Comparison of ENCODE assay signal across 9 mouse cellular contexts in the genomic region with DNA sequence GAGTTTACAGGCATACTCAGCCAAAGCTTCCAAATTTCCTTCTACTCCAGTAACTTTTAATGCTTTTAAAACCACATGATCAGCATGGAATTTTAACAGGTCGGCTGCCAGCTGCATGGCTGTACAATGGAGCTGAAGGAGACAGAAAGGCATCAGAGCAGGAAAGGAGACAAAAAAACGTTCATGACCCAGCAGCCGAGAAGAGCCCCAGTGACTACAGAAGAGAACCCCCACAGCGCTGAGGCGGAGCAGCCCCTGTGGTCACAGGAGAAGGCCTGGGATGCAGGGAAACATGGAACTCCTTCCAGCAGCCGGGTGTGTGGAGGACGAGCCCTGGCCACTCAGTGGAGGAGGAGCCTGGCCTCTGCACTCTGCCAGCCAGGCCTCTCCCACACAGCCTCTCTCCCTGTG. TPM values are rescaled to one million over a fixed set of nuclear protein-coding genes. Genes with fewer than 3 reads are reported as not detected.
DNase-seq lines count a peak whose midpoint lies in the region; ATAC-seq and TF ChIP-seq lines count a peak whose summit lies in the region.
"Had no signal": no experiment of that assay in that cellular context is flagged by ENCODE, and none has a peak within 500 bp of the region (broad histone marks: within the 10 kb centered on the region; RNA-seq: fewer than 3 reads in every experiment).

No protein-coding gene starts in this region.

- WGBS in forebrain, embryonic 10.5 days: 63% methylated on average over 7 of the region's 7 CpGs
- 33% methylated on average over 7 of the region's 7 CpGs for WGBS in limb, embryonic 14.5 days
- WGBS in liver, postnatal 0 days (ENCODE audit: insufficient replicate concordance): 80% methylated on average over 7 of the region's 7 CpGs

- H3K4me3 ChIP-seq in left cerebral cortex, adult 2 months: no peak overlapping the region
- H3K4me3 ChIP-seq in forebrain, embryonic 10.5 days: no peak overlapping the region
- no peak overlapping the region for H3K4me3 ChIP-seq in limb, embryonic 14.5 days (replicated peaks; ENCODE audit: low read length)
- no peak overlapping the region for H3K4me3 ChIP-seq in liver, postnatal 0 days (ENCODE audit: low read depth, low read length)

- H3K9me3 ChIP-seq in forebrain, embryonic 10.5 days: no peaks in the 10 kb centered on the region
- no peaks in the 10 kb centered on the region for H3K9me3 ChIP-seq in limb, embryonic 14.5 days (ENCODE audit: control insufficient read depth, low read length)
- no peaks in the 10 kb centered on the region for H3K9me3 ChIP-seq in liver, postnatal 0 days (ENCODE audit: low read length)

- H3K4me2 ChIP-seq in limb, embryonic 14.5 days (replicated peaks; ENCODE audit: low read depth, low read length, severe bottlenecking): peak overlapping the region; percentile 20
- H3K4me2 ChIP-seq in liver, postnatal 0 days (ENCODE audit: low read depth, low read length): no peak overlapping the region

- intact Hi-C loops in left cerebral cortex, adult 2 months (cut with DNase I): no loop called here
- intact Hi-C loops in heart, postnatal 25 days (cut with DNase I): no loop called here

- H3K36me3 ChIP-seq in forebrain, embryonic 10.5 days (replicated peaks): peaks cover 73% of the 10 kb centered on the region
- peaks cover 30% of the 10 kb centered on the region for H3K36me3 ChIP-seq in limb, embryonic 14.5 days (ENCODE audit: control insufficient read depth, insufficient read depth, low read length)
- H3K36me3 ChIP-seq in liver, postnatal 0 days (replicated peaks; ENCODE audit: insufficient read depth, low read length): 0 out of 2 replicates have a peak, but pooled peaks cover 5% of the 10 kb centered on the region

- ATAC-seq in limb, embryonic 14.5 days (ENCODE audit: low FRiP score, low read depth): peak; percentile 79
- no peak for ATAC-seq in liver, postnatal 0 days

- H3K27me3 ChIP-seq in forebrain, embryonic 10.5 days (ENCODE audit: poor library complexity, severe bottlenecking): no peaks in the 10 kb centered on the region
- no peaks in the 10 kb centered on the region for H3K27me3 ChIP-seq in limb, embryonic 14.5 days (ENCODE audit: control insufficient read depth, insufficient read depth, low read length)
- H3K27me3 ChIP-seq in liver, postnatal 0 days (ENCODE audit: insufficient read depth, low read length): no peaks in the 10 kb centered on the region

- peaks cover 10% of the 10 kb centered on the region for H3K4me1 ChIP-seq in forebrain, embryonic 10.5 days
- peaks cover 11% of the 10 kb centered on the region; the same call in 1 of the 2 replicates for H3K4me1 ChIP-seq in limb, embryonic 14.5 days (ENCODE audit: control insufficient read depth, insufficient read depth, low read length)
- H3K4me1 ChIP-seq in liver, postnatal 0 days (ENCODE audit: insufficient read depth): no peaks in the 10 kb centered on the region

- TF ChIP-seq EP300 in liver, postnatal 0 days (IDR thresholded peaks at IDR 0.05; ENCODE audit: low read depth): no peak

- peak overlapping the region; percentile 40; the same call in 1 of the 2 replicates for H3K27ac ChIP-seq in left cerebral cortex, adult 2 months
- H3K27ac ChIP-seq in forebrain, embryonic 10.5 days: peak overlapping the region; percentile 75
- peak overlapping the region; percentile 52 for H3K27ac ChIP-seq in limb, embryonic 14.5 days (replicated peaks; ENCODE audit: low read depth, low read length)
- no peak overlapping the region for H3K27ac ChIP-seq in liver, postnatal 0 days (ENCODE audit: low read depth)
- H3K27ac ChIP-seq: macrophage had no signal

- TF ChIP-seq POLR2A in limb, embryonic 14.5 days (IDR thresholded peaks at IDR 0.05; ENCODE audit: borderline replicate concordance, extremely low read depth, insufficient read depth, insufficient read length): no peak

- H3K9ac ChIP-seq in limb, embryonic 14.5 days (ENCODE audit: low read depth, low read length, severe bottlenecking): no peak overlapping the region
- no peak overlapping the region for H3K9ac ChIP-seq in liver, postnatal 0 days (replicated peaks)

- DNase-seq in left cerebral cortex, adult 2 months (ENCODE audit: extremely low spot score in 1 of 2, low spot score in 2 of 2): peak in 1 of 2 experiments; percentile 37
- DNase-seq in left cerebral cortex, adult 18-20 months (ENCODE audit: low spot score in 2 of 2): no peak
- DNase-seq in forebrain, embryonic 10.5 days (ENCODE audit: extremely low spot score, low spot score): no peak
- DNase-seq in heart, postnatal 25 days (ENCODE audit: low spot score): peak; percentile 34
- DNase-seq in limb, embryonic 14.5 days (ENCODE audit: low spot score): peak; percentile 71
- no peak for DNase-seq in liver, postnatal 0 days
- DNase-seq in frontal cortex, postnatal 25 days (ENCODE audit: low spot score in 2 of 2): no peak
- DNase-seq in B cell, adult 2 months: no peak

- no peak for TF ChIP-seq CTCF in left cerebral cortex, adult 2 months (IDR thresholded peaks at IDR 0.05)
- no peak for TF ChIP-seq CTCF in liver, postnatal 0 days (IDR thresholded peaks at IDR 0.05; ENCODE audit: low read depth)

RNA-seq across cellular contexts. Expression of a gene that starts 27.4 kb away (rescaled TPM):
- total RNA-seq in left cerebral cortex, adult 2 months (2021): 10 to 100 TPM; 17.5 to 18.1 TPM
- total RNA-seq in left cerebral cortex, adult 18-20 months (2021): 10 to 100 TPM; 17.0 to 17.4 TPM
- 25.9 and 27.7 TPM in 2 replicates for polyA plus RNA-seq in forebrain, embryonic 10.5 days (2016; fragmentation: Nextera tagmentation; extraction: Ambion mirVana)
- total RNA-seq in heart, postnatal 25 days (2021): 1 to 10 TPM; 2.2 TPM
- polyA plus RNA-seq in limb, embryonic 14.5 days (2012; rRNA removed): 12.7 and 13.7 TPM in 2 replicates
- polyA plus RNA-seq in limb, embryonic 14.5 days (2014; fragmentation: Nextera tagmentation; extraction: Ambion mirVana): 18.5 and 19.4 TPM in 2 replicates
- 1.6 and 2.2 TPM in 2 replicates for polyA plus RNA-seq in liver, postnatal 0 days (2015; fragmentation: Nextera tagmentation; extraction: Ambion mirVana)

RNA-seq across cellular contexts. Expression of a gene that starts 27.4 kb away (rescaled TPM):
- 10 to 100 TPM; 54.3 to 63.2 TPM for total RNA-seq in left cerebral cortex, adult 2 months (2021)
- total RNA-seq in left cerebral cortex, adult 18-20 months (2021): 10 to 100 TPM; 62.6 to 66.6 TPM
- 94.5 and 96.6 TPM in 2 replicates for polyA plus RNA-seq in forebrain, embryonic 10.5 days (2016; fragmentation: Nextera tagmentation; extraction: Ambion mirVana)
- total RNA-seq in heart, postnatal 25 days (2021): 10 to 100 TPM; 15.8 to 23.0 TPM
- polyA plus RNA-seq in limb, embryonic 14.5 days (2012; rRNA removed): 60.8 and 65.1 TPM in 2 replicates
- polyA plus RNA-seq in limb, embryonic 14.5 days (2014; fragmentation: Nextera tagmentation; extraction: Ambion mirVana): 72.3 and 84.0 TPM in 2 replicates
- polyA plus RNA-seq in liver, postnatal 0 days (2015; fragmentation: Nextera tagmentation; extraction: Ambion mirVana): 7.3 and 8.1 TPM in 2 replicates

RNA-seq across cellular contexts. Expression of a gene that starts 35.5 kb away (rescaled TPM):
- total RNA-seq in left cerebral cortex, adult 2 months (2021): 10 to 100 TPM; 19.9 to 20.2 TPM
- 10 to 100 TPM; 17.9 to 18.1 TPM for total RNA-seq in left cerebral cortex, adult 18-20 months (2021)
- 40.5 and 41.1 TPM in 2 replicates for polyA plus RNA-seq in forebrain, embryonic 10.5 days (2016; fragmentation: Nextera tagmentation; extraction: Ambion mirVana)
- 10 to 100 TPM; 24.1 to 25.1 TPM for total RNA-seq in heart, postnatal 25 days (2021)
- polyA plus RNA-seq in limb, embryonic 14.5 days (2012; rRNA removed): 21.0 and 25.8 TPM in 2 replicates
- 28.4 and 29.5 TPM in 2 replicates for polyA plus RNA-seq in limb, embryonic 14.5 days (2014; fragmentation: Nextera tagmentation; extraction: Ambion mirVana)
- 4.3 and 5.1 TPM in 2 replicates for polyA plus RNA-seq in liver, postnatal 0 days (2015; fragmentation: Nextera tagmentation; extraction: Ambion mirVana)

Comparison
In these comparisons a context has a peak if more than half of its experiments do, and no peak if none do; other contexts are left out.
1. DNase-seq: peak in heart, postnatal 25 days (single experiment) and limb, embryonic 14.5 days (single experiment); none in left cerebral cortex, adult 18-20 months (0 of 2), forebrain, embryonic 10.5 days (single experiment), liver, postnatal 0 days (single experiment), frontal cortex, postnatal 25 days (0 of 2) and B cell, adult 2 months (0 of 2).
2. RNA of a gene that starts 27.4 kb away (total RNA-seq): 17.5 to 18.1 TPM in left cerebral cortex, adult 2 months and 17.0 to 17.4 TPM in left cerebral cortex, adult 18-20 months; 2.2 TPM in heart, postnatal 25 days; every median in the first group is over 4 times any median in the second.